Mouse (Mus musculus) forebrain, embryonic 13.5 days (tissue): ENCODE results near the gene Tmem210. TPM values are rescaled to one million over a fixed set of nuclear protein-coding genes. Genes with fewer than 3 reads are reported as not detected.
A peak's percentile ranks its signal among the peaks of the same experiment; 100 is the strongest.

Experiments used
- ATAC-seq: fragments of 200-750 bp; cut with Nextera tagmentation; 2 replicates; pipeline ENCODE4 v1.8.0; 2017
- H3K27ac ChIP-seq: fragments of 300-500 bp; sonication (generic); 2 replicates; pipeline ENCODE4 v1.5.1; 2015; ENCODE audit warnings: inconsistent platforms, mild to moderate bottlenecking, moderate library complexity
- H3K27me3 ChIP-seq: fragments of 300-500 bp; sonication (generic); 2 replicates; pipeline ENCODE4 v1.6.1; 2015; ENCODE audit warnings: mild to moderate bottlenecking, inconsistent platforms
- H3K36me3 ChIP-seq: fragments of 300-500 bp; sonication (generic); 2 replicates; pipeline ENCODE4 v1.6.1; 2015; ENCODE audit warnings: mild to moderate bottlenecking, inconsistent platforms; ENCODE audit not compliant: poor library complexity, severe bottlenecking
- H3K4me1 ChIP-seq: fragments of 300-500 bp; sonication (generic); 2 replicates; pipeline ENCODE4 v1.6.1; 2015; ENCODE audit warnings: inconsistent platforms
- H3K4me2 ChIP-seq: fragments of 300-500 bp; sonication (generic); 2 replicates; pipeline ENCODE4 v1.6.1; 2015; ENCODE audit warnings: inconsistent platforms, mild to moderate bottlenecking, moderate library complexity
- H3K4me3 ChIP-seq: fragments of 300-500 bp; sonication (generic); 2 replicates; pipeline ENCODE4 v1.5.1; 2015; ENCODE audit warnings: mild to moderate bottlenecking, inconsistent platforms
- H3K9ac ChIP-seq: fragments of 300-500 bp; sonication (generic); 2 replicates; pipeline ENCODE4 v1.6.1; 2015; ENCODE audit warnings: mild to moderate bottlenecking, inconsistent platforms
- H3K9me3 ChIP-seq: fragments of 300-500 bp; sonication (generic); replicated peaks from 2 replicates; pipeline ENCODE4 v1.6.1; 2016; ENCODE audit warnings: inconsistent platforms
- WGBS: fragments of 180-500 bp; shearing (Covaris S2); methylation state at CpG from one replicate; pipeline ENCODE4 v1.1.7; 2015; 5-methylcytosine and 5-hydroxymethylcytosine counted together
- polyA plus RNA-seq: library from polyadenylated mRNA; unstranded; fragments of >200 nt; fragmentation: Nextera tagmentation; extraction: Ambion mirVana; gene quantifications from 2 replicates; pipeline ENCODE4 v1.2.1, GENCODE M21; 2015

Tmem210 gene
- polyA plus RNA-seq, 1 experiment from 2014 or later = not detected

DNA sequence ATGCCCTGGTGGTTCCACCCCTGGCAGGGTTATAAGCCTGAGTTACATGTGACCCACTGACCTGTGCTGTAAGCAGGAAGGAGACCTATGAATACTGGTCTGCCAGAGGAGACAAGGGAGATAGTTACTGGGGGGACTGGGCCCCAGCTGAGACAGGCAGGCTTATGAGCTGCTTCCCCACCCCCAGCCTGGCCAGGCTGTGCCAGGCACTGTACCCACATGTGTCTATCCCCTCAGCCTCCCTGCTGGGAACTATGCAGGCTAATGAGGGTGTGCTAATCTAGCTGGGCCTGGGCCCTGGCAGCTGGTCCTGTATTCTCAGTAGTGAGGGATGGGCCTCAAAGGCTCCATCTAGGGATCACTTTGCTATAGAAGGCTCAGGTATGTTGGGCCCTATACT lies 20.7 kb upstream of the Tmem210 start:
- no peak for ATAC-seq
- peak overlapping the region; percentile 30 for H3K9ac ChIP-seq
- peaks cover 22% of the 10 kb centered on the region for H3K27me3 ChIP-seq
- peak overlapping the region; percentile 99; the same call in 1 of the 2 replicates for H3K4me2 ChIP-seq
- H3K4me3 ChIP-seq = no peak overlapping the region
- peaks cover 32% of the 10 kb centered on the region for H3K36me3 ChIP-seq
- H3K27ac ChIP-seq = peak overlapping the region; percentile 31; the same call in 1 of the 2 replicates
- peaks cover 68% of the 10 kb centered on the region for H3K4me1 ChIP-seq
- H3K9me3 ChIP-seq = no peaks in the 10 kb centered on the region

DNA sequence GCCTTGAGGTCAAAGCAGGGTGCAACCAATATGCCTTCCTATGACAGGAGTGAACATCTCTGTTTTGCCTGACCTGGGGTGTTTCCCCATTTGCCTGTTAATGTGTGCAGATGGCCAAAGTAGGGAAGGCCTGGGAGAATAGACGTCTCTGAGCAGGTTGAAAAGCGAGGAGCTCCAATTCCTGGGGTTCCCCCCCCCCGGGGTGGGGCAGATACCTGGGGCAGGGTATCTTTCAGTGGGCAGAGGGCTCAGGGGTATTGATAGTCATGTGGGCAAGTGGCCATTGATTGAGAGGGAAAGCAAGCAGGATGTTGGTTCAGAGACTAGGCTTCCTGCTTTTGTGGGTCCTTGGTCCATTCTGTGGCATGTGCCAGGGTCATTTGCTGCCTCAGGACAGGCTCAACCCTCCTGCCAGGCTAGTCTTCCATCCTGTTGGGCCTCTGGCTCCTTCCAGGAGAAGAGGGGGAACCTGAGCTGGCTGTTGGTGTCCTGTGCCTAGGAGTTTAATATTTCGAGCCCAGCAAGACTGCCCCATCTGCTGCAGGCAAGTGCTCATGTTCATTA lies 20.1 kb upstream of the Tmem210 start:
- Histone ChIP-seq H3K4me1 (peaks cover 70% of the 10 kb centered on the region), H3K4me2 (no peak overlapping the region), H3K9ac (0 out of 2 replicates have a peak overlapping the region, but pooled peaks have one; percentile 30), H3K36me3 (peaks cover 32% of the 10 kb centered on the region), H3K27me3 (peaks cover 22% of the 10 kb centered on the region), H3K9me3 (no peaks in the 10 kb centered on the region), H3K4me3 (no peak overlapping the region), H3K27ac (no peak overlapping the region; the same call in 1 of the 2 replicates)
- no peak for ATAC-seq
- WGBS = 82% methylated on average over 4 of the region's 4 CpGs

DNA sequence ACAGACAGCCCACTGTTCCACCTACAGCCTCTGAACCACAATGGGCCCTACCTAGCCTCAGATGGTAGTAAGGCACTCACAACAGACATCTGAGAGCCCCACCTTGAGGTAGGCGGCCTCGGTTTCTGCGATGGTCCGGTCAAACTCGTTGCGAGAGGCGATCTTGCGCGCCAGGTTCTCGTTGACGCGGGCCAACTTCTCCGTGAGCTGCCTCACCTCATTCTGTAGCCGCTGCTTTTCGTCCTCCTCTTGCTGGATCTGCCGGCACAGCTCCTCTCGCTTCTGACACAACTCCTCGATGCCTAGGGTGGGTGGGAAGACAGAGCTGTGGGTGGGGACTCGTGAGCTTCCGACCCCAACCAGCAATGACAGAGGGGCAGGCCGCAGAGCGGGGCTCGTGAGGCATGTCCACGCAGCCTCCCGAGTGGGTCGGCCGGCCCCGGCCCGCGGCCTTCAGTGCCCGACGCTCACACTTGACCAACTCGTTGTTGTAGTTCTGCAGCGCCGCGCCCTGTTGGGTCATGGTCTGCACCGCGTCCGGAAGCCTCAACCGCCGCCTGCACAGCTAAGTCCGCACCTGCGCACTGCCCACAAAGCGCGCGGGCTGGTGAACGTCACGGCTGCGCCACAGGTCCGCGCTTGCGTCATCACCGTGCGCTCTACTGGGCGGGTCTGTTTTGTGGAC lies 16.0 kb upstream of the Tmem210 start, which contains the start of the genes Ssna1 and Anapc2:
Ssna1 (minus strand) TSS at position 612 of the 685 bp plus-strand sequence.
Anapc2 (plus strand) TSS at position 652 of the 685 bp plus-strand sequence.
- H3K27me3 ChIP-seq = no peaks in the 10 kb centered on the region
- H3K9ac ChIP-seq = peak within 1 kb of the TSS; percentile 92
- ATAC-seq = peak; percentile 95
- H3K4me1 ChIP-seq = peaks cover 48% of the 10 kb centered on the region
- under 1% methylated on average over 55 of the region's 55 CpGs for WGBS
- H3K9me3 ChIP-seq = no peaks in the 10 kb centered on the region
- H3K4me2 ChIP-seq = peak within 1 kb of the TSS; percentile 91
- H3K36me3 ChIP-seq = peaks cover 64% of the 10 kb centered on the region
- H3K4me3 ChIP-seq = peak within 1 kb of the TSS; percentile 85
- peak within 1 kb of the TSS; percentile 68 for H3K27ac ChIP-seq

DNA sequence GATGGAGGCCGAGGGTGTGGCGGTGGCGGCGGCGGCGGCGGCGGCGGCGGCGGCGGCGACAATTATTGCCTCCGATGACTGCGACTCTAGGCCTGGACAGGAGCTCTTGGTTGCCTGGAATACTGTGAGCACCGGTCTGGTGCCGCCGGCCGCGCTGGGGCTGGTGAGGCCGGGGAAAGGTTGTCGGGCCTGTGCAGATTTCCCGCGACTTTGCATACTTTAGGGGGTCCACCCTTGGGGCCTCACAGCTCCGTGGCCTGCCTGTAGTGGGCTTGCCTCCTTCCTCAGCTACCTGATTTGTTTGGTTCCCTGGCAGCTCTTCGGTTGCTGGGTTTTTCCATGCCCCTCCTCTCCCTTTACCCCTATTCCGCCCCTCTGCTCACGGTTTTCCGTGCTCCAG lies 15.4 kb upstream of the Tmem210 start:
- Histone ChIP-seq H3K27me3 (no peaks in the 10 kb centered on the region), H3K9ac (peak overlapping the region; percentile 92), H3K4me1 (peaks cover 43% of the 10 kb centered on the region), H3K4me2 (peak overlapping the region; percentile 91), H3K27ac (peak overlapping the region; percentile 1; the same call in 1 of the 2 replicates), H3K9me3 (no peaks in the 10 kb centered on the region), H3K4me3 (peak overlapping the region; percentile 85), H3K36me3 (peaks cover 69% of the 10 kb centered on the region)
- WGBS = under 1% methylated on average over 29 of the region's 29 CpGs
- peak; percentile 72 for ATAC-seq

DNA sequence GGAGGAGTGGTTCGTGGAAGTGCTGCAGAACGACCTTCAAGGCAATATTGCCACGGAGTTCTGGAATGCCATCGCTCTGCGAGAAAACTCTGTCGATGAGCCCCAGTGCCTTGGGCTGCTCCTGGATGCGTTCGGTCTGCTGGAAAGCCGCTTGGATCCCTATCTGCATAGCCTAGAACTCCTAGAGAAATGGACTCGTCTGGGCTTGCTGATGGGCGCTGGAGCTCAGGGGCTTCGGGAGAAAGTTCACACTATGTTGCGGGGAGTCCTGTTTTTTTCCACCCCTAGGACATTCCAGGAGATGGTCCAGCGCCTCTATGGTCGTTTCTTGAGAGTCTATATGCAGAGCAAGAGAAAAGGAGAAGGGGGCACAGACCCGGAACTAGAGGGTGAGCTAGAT lies 14.9 kb upstream of the Tmem210 start:
- no peak for ATAC-seq
- Histone ChIP-seq H3K4me1 (peaks cover 38% of the 10 kb centered on the region), H3K27me3 (no peaks in the 10 kb centered on the region), H3K9me3 (no peaks in the 10 kb centered on the region), H3K4me2 (peak overlapping the region; percentile 91), H3K27ac (no peak overlapping the region), H3K9ac (peak overlapping the region; percentile 92), H3K36me3 (peaks cover 70% of the 10 kb centered on the region), H3K4me3 (peak overlapping the region; percentile 85)
- 44% methylated on average over 16 of the region's 16 CpGs for WGBS

DNA sequence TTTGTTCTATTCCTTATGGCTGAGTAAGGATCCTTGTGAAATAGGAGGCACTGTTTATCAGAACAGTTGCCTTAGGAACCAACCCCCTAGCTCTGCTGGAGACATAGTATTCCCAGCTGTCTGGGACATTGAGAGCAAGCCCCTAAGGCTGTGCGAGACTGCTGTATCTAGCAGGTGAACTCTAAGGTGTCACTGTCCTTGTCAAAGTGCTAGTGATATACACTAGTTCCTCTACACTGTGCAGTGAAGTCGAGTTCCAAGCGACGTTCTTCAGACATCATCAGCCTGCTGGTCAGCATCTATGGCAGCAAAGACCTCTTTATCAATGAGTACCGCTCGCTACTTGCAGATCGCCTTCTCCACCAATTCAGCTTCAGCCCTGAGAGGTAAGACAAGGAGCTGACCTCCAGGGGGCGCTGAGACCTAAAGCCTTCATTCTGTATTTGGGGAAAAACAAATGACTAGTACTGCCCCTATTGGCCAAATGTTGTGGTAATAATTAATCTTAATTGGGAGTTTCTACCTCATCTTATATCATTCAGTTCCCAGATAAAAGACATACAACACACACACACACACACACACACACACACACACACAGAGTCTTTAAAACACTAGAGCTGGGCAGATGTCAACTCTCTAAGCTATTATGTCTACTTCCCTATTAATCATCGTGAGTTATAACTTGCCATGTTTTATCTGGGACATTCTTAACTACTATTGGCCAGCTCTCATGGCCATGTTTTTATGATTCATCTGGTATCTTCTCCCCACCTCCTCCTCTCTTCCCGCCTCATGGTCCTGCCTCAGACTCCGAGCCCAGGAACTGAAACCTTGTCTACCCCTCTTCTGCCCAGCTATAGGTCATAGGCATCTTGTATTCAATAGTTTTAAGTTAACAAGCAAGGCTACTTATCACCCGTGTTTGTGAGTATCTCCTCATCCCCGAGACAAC lies 8.7 kb upstream of the Tmem210 start:
- Histone ChIP-seq H3K4me1 (peaks cover 5% of the 10 kb centered on the region; the same call in 1 of the 2 replicates), H3K36me3 (peaks cover 97% of the 10 kb centered on the region), H3K4me3 (no peak overlapping the region), H3K27me3 (no peaks in the 10 kb centered on the region), H3K9ac (no peak overlapping the region), H3K27ac (no peak overlapping the region), H3K4me2 (no peak overlapping the region), H3K9me3 (no peaks in the 10 kb centered on the region)
- peak; percentile 55; the same call in 1 of the 2 replicates for ATAC-seq
- whole genome bisulfite sequencing = 59% methylated on average over 13 of the region's 13 CpGs

DNA sequence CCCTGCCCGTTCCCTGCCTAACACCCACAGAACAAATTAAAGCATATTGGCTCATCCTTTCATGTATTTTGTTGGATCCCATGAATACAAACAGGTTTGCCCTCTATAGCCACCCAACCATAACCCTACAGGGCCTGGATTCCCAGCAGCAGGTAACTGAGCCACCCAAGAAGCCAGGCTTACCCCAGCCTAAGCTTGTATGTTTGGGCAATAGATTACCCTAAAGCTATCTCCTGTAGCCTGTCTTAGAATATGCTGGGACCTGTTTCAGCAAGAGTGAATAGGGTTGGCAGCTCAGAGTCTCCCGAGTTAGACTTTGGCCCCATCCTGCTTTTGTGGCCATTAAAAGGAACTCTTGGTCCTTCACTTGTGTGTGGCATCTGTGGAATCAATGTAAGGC lies 2.4 kb upstream of the Tmem210 start:
- WGBS = 96% methylated on average over 2 of the region's 2 CpGs
- H3K27ac ChIP-seq = no peak overlapping the region
- no peaks in the 10 kb centered on the region for H3K9me3 ChIP-seq
- peaks cover 11% of the 10 kb centered on the region; the same call in 1 of the 2 replicates for H3K4me1 ChIP-seq
- peaks cover 59% of the 10 kb centered on the region for H3K36me3 ChIP-seq
- H3K27me3 ChIP-seq = peaks cover 32% of the 10 kb centered on the region
- H3K4me2 ChIP-seq = no peak overlapping the region
- no peak overlapping the region for H3K4me3 ChIP-seq
- H3K9ac ChIP-seq = no peak overlapping the region
- no peak for ATAC-seq

DNA sequence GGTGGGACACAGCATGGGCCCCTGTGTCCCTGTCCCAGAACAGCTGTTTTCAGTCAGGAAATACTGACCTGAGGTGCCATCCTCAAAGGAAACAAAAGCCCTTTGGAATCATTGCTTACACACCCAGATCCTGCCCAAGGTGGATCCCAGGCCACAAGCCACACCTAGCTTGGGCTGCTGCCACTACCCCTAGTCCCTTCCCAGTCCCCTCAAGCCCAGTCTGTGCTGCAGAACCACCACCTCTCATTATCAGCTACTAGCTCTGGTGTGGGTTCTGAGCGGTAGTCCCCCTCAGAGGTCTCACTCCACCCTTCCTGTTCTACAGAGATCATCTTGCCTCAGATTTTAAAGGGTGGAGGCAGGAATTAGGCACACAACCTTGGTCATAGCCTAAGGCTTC lies 1.6 kb upstream of the Tmem210 start:
- Histone ChIP-seq H3K4me1 (peaks cover 18% of the 10 kb centered on the region; the same call in 1 of the 2 replicates), H3K27ac (no peak overlapping the region), H3K9ac (no peak overlapping the region), H3K9me3 (no peaks in the 10 kb centered on the region), H3K27me3 (peaks cover 40% of the 10 kb centered on the region), H3K36me3 (peaks cover 51% of the 10 kb centered on the region), H3K4me3 (no peak overlapping the region), H3K4me2 (no peak overlapping the region)
- 84% methylated on average over 1 of the region's 1 CpGs for WGBS
- no peak for ATAC-seq

DNA sequence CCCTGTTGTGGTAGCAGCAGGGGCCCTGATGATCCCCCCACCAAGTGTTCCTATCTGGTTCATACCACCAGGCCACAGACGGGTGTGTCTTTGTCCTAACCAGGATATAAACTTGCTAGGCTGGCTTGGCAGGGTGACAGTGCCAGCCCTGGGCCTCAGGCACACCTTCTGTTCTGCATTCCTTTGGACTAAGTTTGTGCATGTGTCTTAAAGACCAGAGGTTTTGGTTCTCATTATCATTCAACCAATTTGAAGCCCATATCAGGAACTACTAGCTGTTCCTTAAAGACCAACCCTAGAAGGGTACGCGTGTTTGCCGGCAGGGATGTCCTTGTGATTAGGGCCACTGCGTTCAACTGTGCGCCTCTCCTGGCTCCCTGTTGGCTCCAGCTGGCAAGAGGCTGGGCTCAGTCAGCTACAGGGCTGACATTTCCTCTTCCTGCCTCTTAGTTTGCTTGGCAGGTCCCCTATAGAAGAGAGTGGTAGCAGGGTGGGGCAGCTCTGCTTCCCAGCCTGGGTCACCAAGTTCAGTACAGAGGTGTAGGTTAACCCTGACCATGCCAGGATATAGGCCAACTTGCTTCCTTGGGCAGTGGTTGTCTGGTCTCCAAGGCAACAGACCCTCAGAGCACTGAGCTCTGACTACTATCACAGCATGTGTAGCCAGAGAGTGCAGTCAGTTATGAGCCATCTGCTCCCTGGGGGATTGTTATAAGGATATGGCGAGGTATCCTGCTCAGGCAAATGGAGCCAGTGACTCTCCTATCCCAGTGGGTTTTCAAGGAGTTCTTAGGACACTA lies 908 bp upstream of the Tmem210 start:
- peaks cover 19% of the 10 kb centered on the region for H3K4me1 ChIP-seq
- H3K27me3 ChIP-seq = peaks cover 47% of the 10 kb centered on the region
- no peak for ATAC-seq
- H3K36me3 ChIP-seq = peaks cover 46% of the 10 kb centered on the region
- H3K27ac ChIP-seq = no peak overlapping the region
- H3K4me3 ChIP-seq = no peak overlapping the region
- no peak overlapping the region for H3K4me2 ChIP-seq
- no peak overlapping the region for H3K9ac ChIP-seq
- no peaks in the 10 kb centered on the region for H3K9me3 ChIP-seq
- 62% methylated on average over 7 of the region's 7 CpGs for WGBS

DNA sequence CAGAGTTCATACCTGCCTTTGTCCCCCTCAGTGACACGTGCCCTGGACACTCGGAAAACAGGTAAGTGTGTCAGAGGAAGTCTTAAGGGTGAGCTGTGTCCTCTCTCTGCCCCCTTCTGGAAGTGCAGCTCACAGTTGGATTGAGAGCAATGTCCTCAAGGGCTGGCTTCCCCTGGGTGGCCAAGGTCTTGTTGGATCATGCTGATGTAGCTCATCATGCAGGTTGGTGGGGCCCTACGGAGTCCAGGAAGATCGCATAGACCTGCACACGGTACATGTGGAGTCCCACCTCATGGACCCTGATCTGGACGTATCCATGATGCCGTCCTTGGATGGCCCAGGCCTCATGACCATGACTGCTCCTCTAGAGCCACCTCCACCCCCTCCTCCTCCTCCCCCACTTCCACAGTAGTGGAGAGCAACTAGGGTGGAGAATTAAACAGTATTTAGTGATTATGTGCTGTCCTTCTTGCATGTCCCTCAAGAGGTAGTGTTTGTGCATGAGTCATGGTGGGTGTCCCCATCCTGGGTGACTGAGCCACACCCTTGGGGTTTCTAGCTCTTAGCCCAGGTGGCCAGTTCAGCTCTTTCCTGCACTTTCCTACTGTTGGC lies 895 bp downstream of the Tmem210 start:
- peaks cover 26% of the 10 kb centered on the region for H3K4me1 ChIP-seq
- H3K27ac ChIP-seq = no peak overlapping the region
- H3K4me2 ChIP-seq = no peak overlapping the region
- no peaks in the 10 kb centered on the region for H3K9me3 ChIP-seq
- H3K4me3 ChIP-seq = no peak overlapping the region
- H3K36me3 ChIP-seq = peaks cover 29% of the 10 kb centered on the region
- no peak overlapping the region for H3K9ac ChIP-seq
- H3K27me3 ChIP-seq = peaks cover 65% of the 10 kb centered on the region
- 75% methylated on average over 7 of the region's 7 CpGs for WGBS
- ATAC-seq = no peak

DNA sequence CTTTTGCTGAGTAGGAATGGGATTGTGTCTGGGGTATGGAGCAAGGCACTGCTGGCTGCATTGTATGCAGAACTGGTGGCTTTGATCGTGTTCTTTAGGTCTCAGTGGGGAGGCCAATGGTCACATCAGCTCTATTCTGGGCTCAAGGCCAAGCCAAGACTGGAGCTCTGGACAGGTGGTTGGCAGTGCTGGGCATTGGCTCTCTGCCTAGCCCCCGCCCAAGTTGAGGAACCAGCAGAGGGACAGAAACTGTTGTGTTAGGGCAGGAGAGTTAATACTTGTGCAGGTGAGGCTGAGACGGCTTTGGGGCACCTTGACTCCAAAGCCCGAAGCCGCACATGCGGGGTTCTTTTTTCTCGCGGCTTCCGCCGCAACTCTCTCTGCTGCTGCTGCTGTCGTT lies 1.7 kb downstream of the Tmem210 start, which contains the start of gene Lrrc26:
Lrrc26 (plus strand) TSS at position 265 of the 400 bp plus-strand sequence.
- Histone ChIP-seq H3K4me3 (peak within 1 kb of the TSS; percentile 27), H3K27ac (no peak within 1 kb of the TSS), H3K4me1 (peaks cover 26% of the 10 kb centered on the region), H3K4me2 (peak within 1 kb of the TSS; percentile 51), H3K9me3 (no peaks in the 10 kb centered on the region), H3K27me3 (peaks cover 73% of the 10 kb centered on the region), H3K36me3 (peaks cover 21% of the 10 kb centered on the region), H3K9ac (peak within 1 kb of the TSS; percentile 21)
- 9% methylated on average over 11 of the region's 11 CpGs for WGBS
- ATAC-seq = no peak
